Mouse (Mus musculus) activated CD4-positive, CD25-positive, alpha-beta regulatory T cell, adult 4 months (primary cell): ENCODE data around the gene Pdxk. TPM values are rescaled to one million over a fixed set of nuclear protein-coding genes. Genes with fewer than 3 reads are reported as not detected.
"Not testable (repeated sequence)": the region's sequence is repeated elsewhere in the genome, so short reads cannot be mapped to it uniquely, and the experiment has no call there.

Source experiments
- ATAC-seq: one replicate; pipeline ENCODE4 v1.8.0; 2017
- polyA plus RNA-seq, 2 experiments: library from polyadenylated mRNA; unstranded; fragments of 100-300 nt; shearing (Covaris generic); gene quantifications; one replicate each; pipeline ENCODE4 v1.2.1; 2017

Gene Pdxk
- polyA plus RNA-seq, 2 experiments from 2014 or later = 5.7 to 8.5 TPM

GRCm38 (mm10) chr10:78414936-78415335 lies 49.8 kb downstream of the Pdxk start:
- not testable (repeated sequence) for ATAC-seq

GRCm38 (mm10) chr10:78413152-78413520 lies 51.6 kb downstream of the Pdxk start:
- ATAC-seq = peak; percentile 8

GRCm38 (mm10) chr10:78412319-78413151 lies 52.2 kb downstream of the Pdxk start, which contains the start of gene Rrp1:
Rrp1 (minus strand) TSS chr10:78413043.
- peak; percentile 96 for ATAC-seq

- no peak for ATAC-seq
Measured at GRCm38 (mm10) chr10:78411851-78412250, 52.9 kb downstream of the Pdxk start.

GRCm38 (mm10) chr10:78409035-78409788 lies 55.6 kb downstream of the Pdxk start:
- ATAC-seq = no peak

GRCm38 (mm10) chr10:78407132-78407531 lies 57.6 kb downstream of the Pdxk start:
- no peak for ATAC-seq

GRCm38 (mm10) chr10:78406152-78406551 lies 58.6 kb downstream of the Pdxk start:
- no peak for ATAC-seq

GRCm38 (mm10) chr10:78402301-78402922 lies 62.4 kb downstream of the Pdxk start:
- ATAC-seq = peak; percentile 60

GRCm38 (mm10) chr10:78401127-78401526 lies 63.6 kb downstream of the Pdxk start:
- no peak for ATAC-seq

GRCm38 (mm10) chr10:78399090-78399657 lies 65.6 kb downstream of the Pdxk start:
- peak; percentile 58 for ATAC-seq

- no peak for ATAC-seq
Measured at GRCm38 (mm10) chr10:78396625-78396885, 68.2 kb downstream of the Pdxk start.

- ATAC-seq = peak; percentile 58
Measured at GRCm38 (mm10) chr10:78395819-78396624, 68.8 kb downstream of the Pdxk start.

GRCm38 (mm10) chr10:78395377-78395776 lies 69.4 kb downstream of the Pdxk start:
- ATAC-seq = no peak

- ATAC-seq = peak; percentile 65
Measured at GRCm38 (mm10) chr10:78392072-78392471, 72.7 kb downstream of the Pdxk start.

GRCm38 (mm10) chr10:78390982-78391470 lies 73.7 kb downstream of the Pdxk start:
- no peak for ATAC-seq

- ATAC-seq = no peak
Measured at GRCm38 (mm10) chr10:78388216-78388980, 76.4 kb downstream of the Pdxk start.

Other genes with a start within 250 kb of the Pdxk start
- gene Trappc10, start 220.3 kb downstream of the Pdxk start, polyA plus RNA-seq = 10 to 100 TPM in 1 of 2 experiments, 1 to 10 TPM in 1; 5.1 to 11.0 TPM
- 100 to 1,000 TPM in 1 of 2 experiments, 10 to 100 TPM in 1; 88.9 to 102 TPM for gene Agpat3, start 112.5 kb downstream of the Pdxk start, polyA plus RNA-seq
- gene Rrp1, start 51.9 kb downstream of the Pdxk start, polyA plus RNA-seq = 100 to 1,000 TPM in 1 of 2 experiments, 10 to 100 TPM in 1; 92.2 to 124 TPM
- gene Cstb, start 39.3 kb downstream of the Pdxk start, polyA plus RNA-seq = 100 to 1,000 TPM; 166 to 179 TPM
- not detected for gene Olfr1358, start 52.5 kb upstream of the Pdxk start, polyA plus RNA-seq
- 10 to 100 TPM; 62.9 to 71.6 TPM for gene Ilvbl, start 109.4 kb upstream of the Pdxk start, polyA plus RNA-seq
- 1 to 10 TPM in 1 of 2 experiments, under 1 TPM in 1; 0.46 to 1.1 TPM for gene Syde1, start 127.0 kb upstream of the Pdxk start, polyA plus RNA-seq
- gene Olfr1357, start 153.1 kb upstream of the Pdxk start, polyA plus RNA-seq = not detected